Mouse (Mus musculus) gastrocnemius, postnatal 25 days (tissue): ENCODE results near the gene Sec14l2. TPM values are rescaled to one million over a fixed set of nuclear protein-coding genes. Genes with fewer than 3 reads are reported as not detected.

Experiments
- DNase-seq: peaks from one replicate; pipeline ENCODE4 v3.0.0; 2022
- microRNA-seq, 2 experiments: library from miRNA; unstranded; fragments of <30 nt; microRNA quantifications; one replicate each; pipeline ENCODE4 v1.2.0; 2021; ENCODE audit warnings: borderline replicate concordance in 2 of 2
- total RNA-seq, 2 experiments: library from RNA; stranded (reverse); gene quantifications; 1 replicate in 1 of 2; 2 replicates in 1 of 2; pipeline ENCODE4 v1.2.3; 2021

The Sec14l2 gene
- total RNA-seq, 2 experiments from 2014 or later = 0.49 to 0.83 TPM

DNA sequence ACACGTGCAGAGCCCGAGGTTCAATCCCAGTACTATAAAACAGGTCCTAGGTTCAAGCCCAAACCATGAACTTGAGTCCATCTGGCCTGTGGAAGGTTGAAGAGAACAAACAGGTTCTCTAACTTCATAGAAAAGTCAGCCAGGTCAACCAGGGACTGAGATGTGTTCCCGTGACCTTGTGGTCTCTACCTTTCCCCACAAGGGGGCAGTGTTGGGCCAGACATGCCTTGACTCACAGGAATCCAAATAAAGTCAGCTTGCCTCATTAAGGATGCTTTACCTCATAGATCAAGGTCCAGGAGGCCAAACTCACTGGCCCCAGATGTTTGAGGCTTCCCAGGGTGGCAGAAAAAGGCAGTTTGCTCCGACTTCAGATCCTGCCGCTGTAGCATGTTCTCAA, 69.6 kb downstream of the Sec14l2 start:
- DNase-seq = no peak

DNA sequence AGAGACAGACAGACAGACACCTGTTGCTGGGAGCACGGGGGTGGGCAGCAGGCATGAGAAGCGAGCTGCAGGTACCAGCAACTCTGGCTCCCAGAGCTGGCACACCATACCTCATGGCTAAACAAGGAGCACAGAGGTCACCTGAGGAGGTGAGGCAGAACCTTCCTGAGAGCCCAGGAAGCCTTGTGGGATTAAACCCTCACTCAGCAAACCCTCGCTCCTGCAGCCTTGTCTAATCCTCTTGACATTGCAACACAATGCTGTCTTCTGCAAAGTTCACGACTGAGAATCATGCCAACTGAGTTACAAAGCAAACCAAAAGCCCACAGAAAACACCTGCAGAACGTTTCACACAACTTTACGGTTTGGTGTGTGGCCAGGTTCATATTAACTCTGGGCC, 74.8 kb downstream of the Sec14l2 start:
- DNase-seq = no peak

DNA sequence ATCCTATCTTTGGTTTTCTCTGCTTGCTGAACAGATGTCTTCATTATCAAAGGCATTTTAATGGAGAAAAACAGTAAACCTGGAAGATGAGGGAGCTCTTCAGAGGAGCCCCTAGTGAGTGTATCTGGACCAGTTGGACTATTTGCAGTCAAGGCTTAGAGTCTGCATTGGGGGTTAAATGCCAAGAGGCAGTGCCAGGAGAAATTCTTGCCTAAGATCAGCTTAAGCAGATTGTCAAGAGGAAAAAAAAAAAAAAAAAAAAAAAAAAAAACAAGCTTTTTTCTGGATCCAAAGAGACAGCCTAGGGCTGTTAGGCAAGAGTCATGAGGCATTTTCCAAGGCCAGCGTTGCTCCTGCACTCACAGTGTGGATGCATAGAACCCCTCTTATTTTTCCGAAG, 75.4 kb downstream of the Sec14l2 start:
- no peak for DNase-seq

Small RNA genes within 50 kb of the gene (microRNA-seq; reads per million reads assigned to microRNA genes)
- 0.74 to 1.3 reads per million in 2 experiments for gene Mir3060

Other genes starting within 250 kb of the Sec14l2 start
- under 1 TPM; 0.13 TPM for gene 4921536K21Rik, start 228.3 kb downstream of the Sec14l2 start, total RNA-seq
- 1 to 10 TPM; 5.1 to 8.4 TPM for gene Dusp18, start 228.2 kb downstream of the Sec14l2 start, total RNA-seq
- gene Slc35e4, start 208.8 kb downstream of the Sec14l2 start, total RNA-seq = 10 to 100 TPM; 13.0 to 14.2 TPM
- gene Tcn2, start 191.3 kb downstream of the Sec14l2 start, total RNA-seq = 10 to 100 TPM; 11.6 to 22.6 TPM
- 10 to 100 TPM; 24.3 to 31.2 TPM for gene Pes1, start 159.4 kb downstream of the Sec14l2 start, total RNA-seq
- not detected for gene 4930556J24Rik, start 146.6 kb downstream of the Sec14l2 start, total RNA-seq
- gene Gal3st1, start 139.8 kb downstream of the Sec14l2 start, total RNA-seq = under 1 TPM; 0.51 to 0.78 TPM
- gene Sec14l4, start 92.0 kb downstream of the Sec14l2 start, total RNA-seq = not detected
- gene Sec14l3, start 58.6 kb downstream of the Sec14l2 start, total RNA-seq = not detected
- gene Mtfp1, start 28.0 kb downstream of the Sec14l2 start, total RNA-seq = 10 to 100 TPM; 60.8 to 62.0 TPM
- 1 to 10 TPM; 4.9 to 5.0 TPM for gene Rnf215, start 11.8 kb upstream of the Sec14l2 start, total RNA-seq
- gene Ccdc157, start 36.9 kb upstream of the Sec14l2 start, total RNA-seq = 1 to 10 TPM; 3.1 to 3.2 TPM
- gene Sf3a1, start 36.9 kb upstream of the Sec14l2 start, total RNA-seq = 10 to 100 TPM; 14.8 to 19.8 TPM
- 1 to 10 TPM; 3.8 to 4.3 TPM for gene Tbc1d10a, start 63.4 kb upstream of the Sec14l2 start, total RNA-seq
- 1 to 10 TPM; 1.8 to 4.4 TPM for gene Castor1, start 94.8 kb upstream of the Sec14l2 start, total RNA-seq
- not detected for gene Osm, start 113.0 kb upstream of the Sec14l2 start, total RNA-seq
- under 1 TPM; 0.26 to 0.43 TPM for gene Lif, start 134.1 kb upstream of the Sec14l2 start, total RNA-seq